Mouse (Mus musculus): ENCODE data around the gene Pfdn2. TPM values are rescaled to one million over a fixed set of nuclear protein-coding genes. Genes with fewer than 3 reads are reported as not detected.
A peak's percentile ranks its signal among the peaks of the same experiment; 100 is the strongest.
"Not testable (repeated sequence)": the region's sequence is repeated elsewhere in the genome, so short reads cannot be mapped to it uniquely, and the experiment has no call there.

Pfdn2 gene
- 100 to 1,000 TPM; 186 to 191 TPM for total RNA-seq (2021)
- long read RNA-seq, experiment 1, transcript Pfdn2-202 (4 exons, 1,735 nt), result major isoform, 81 of 86 reads
- long read RNA-seq, experiment 1, partial matches to known transcripts, result 0 of 86 reads
- long read RNA-seq, experiment 1, other reads (novel, unspliced or antisense), result 3 of 86 reads
- long read RNA-seq, experiment 2, transcript Pfdn2-202 (4 exons, 1,735 nt), result major isoform, 45 of 54 reads
- long read RNA-seq, experiment 2, partial matches to known transcripts, result 1 of 54 reads
- long read RNA-seq, experiment 2, other reads (novel, unspliced or antisense), result 6 of 54 reads

DNA sequence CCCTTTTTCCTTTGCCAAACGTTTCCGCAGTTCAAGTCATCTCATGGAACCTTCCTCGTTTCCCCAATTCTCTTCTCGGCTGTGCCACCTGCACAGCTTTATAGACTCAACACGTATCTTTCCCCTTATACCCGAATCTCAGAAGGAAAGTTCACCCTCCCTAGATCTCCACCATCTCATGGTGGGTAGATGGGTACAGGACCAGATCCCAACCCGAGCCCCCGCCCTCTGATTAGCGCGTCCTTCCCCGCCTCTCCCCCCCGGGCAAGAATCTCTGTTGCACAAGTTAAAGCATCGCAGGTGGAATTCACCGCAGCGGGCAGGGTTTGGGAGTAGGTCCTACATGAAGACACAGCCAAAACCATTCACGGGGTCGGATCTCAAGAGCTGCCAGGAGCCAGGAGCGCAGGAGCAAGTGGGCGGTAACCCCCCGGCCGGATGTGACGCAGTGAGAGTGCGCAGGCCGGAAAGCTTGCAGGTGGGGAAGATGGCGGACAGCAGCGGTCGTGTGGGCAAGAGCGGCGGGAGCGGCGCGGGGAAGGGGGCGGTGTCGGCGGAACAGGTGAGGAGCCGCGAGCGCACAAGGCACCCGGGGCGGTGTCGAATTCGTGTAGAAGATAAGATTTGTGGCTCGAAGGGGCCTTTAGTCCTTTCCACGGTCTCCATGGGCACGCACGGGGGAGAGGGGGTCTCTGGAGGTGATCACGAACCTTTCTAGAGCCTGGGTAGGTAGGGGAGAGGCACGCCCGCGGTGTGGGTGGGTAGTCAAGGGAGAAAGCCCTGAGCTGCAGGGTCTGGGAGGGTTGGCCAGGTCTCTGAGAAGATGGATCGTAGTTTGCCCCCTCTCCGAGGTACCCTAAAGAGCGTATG lies at the start of gene Pfdn2, which contains the start of gene Nit1:
Gene Pfdn2 (plus strand): TSS at position 446 of the 870 bp plus-strand sequence.
Gene Nit1 (minus strand): TSS at position 422 of the 870 bp plus-strand sequence.
- no peak for TF ChIP-seq CTCF (IDR thresholded peaks at IDR 0.05)
- intact Hi-C loops (cut with DNase I), result loop anchor here (1.0 to 5.0 kb wide), 3 partner anchors 17 to 233 kb away; partner anchors contain the start of genes Cfap126, Dedd and Usf1
- peak; percentile 91 to 93 for DNase-seq (ENCODE audit: extremely low spot score in 1 of 2, low spot score in 2 of 2)
- Histone ChIP-seq H3K4me3 (peak within 1 kb of the TSS; percentile 74), H3K27ac (peak within 1 kb of the TSS; percentile 88)

GRCm38 (mm10) chr1:171298226-171298625 lies 47.2 kb upstream of the Pfdn2 start:
- no peak for DNase-seq (ENCODE audit: extremely low spot score in 1 of 2, low spot score in 2 of 2)
- intact Hi-C loops (cut with DNase I), result loop anchor here (5.0 kb wide), 1 partner anchor 114 kb away; the partner anchor contains the start of gene Usf1
- Histone ChIP-seq H3K4me3 (no peak overlapping the region), H3K27ac (no peak overlapping the region)
- TF ChIP-seq CTCF (IDR thresholded peaks at IDR 0.05), result no peak

DNA sequence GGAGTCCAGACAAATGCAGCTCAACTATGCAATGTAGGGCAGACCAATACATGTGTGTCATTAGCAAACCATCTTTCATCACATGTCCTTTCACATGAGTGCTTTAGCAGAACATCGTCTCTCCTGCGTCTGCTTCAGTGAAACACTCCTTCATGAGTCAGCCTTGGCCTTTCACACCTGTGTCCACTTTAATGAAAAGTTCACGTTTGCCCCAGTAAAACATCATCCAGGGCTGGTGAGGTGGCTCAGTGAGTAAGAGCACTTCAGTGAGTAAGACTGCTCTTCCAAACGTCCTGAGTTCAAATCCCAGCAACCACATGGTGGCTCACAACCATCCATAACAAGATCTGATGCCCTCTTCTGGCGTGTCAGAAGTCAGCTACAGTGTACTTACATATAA lies 39.3 kb upstream of the Pfdn2 start:
- DNase-seq (ENCODE audit: extremely low spot score in 1 of 2, low spot score in 2 of 2); intact Hi-C loops (cut with DNase I); H3K4me3 ChIP-seq; H3K27ac ChIP-seq: not testable (repeated sequence)

- H3K4me3 ChIP-seq, result no peak overlapping the region
- intact Hi-C loops (cut with DNase I), result no loop called here
- TF ChIP-seq CTCF (IDR thresholded peaks at IDR 0.05), result no peak
- H3K27ac ChIP-seq, result no peak overlapping the region
- no peak for DNase-seq (ENCODE audit: extremely low spot score in 1 of 2, low spot score in 2 of 2)
These were observed 36.1 kb upstream of the Pfdn2 start for GRCm38 (mm10) chr1:171309321-171309720.

DNA sequence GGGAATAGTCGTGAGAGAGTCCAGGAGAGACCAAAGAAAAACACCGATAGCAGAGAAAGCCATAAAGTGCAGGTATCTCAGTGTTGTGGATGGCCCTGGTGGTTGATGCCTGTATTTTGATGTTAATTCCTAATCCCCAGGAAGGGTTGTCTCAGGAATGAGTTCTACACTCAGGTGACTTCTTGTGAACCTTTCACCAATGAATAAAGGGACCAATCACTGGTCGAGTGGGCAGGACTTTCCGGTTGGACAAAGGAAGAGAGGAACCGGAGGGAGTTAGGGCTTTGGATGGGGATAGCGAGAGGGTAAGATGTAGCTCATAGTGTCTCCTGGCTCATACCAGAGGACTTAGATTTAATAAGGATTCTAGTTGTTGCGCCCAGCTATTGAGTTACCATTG lies 25.7 kb upstream of the Pfdn2 start:
- intact Hi-C loops (cut with DNase I), result loop anchor here (5.0 kb wide), 1 partner anchor 38 kb away; no protein-coding TSS in a partner anchor
- DNase-seq (ENCODE audit: extremely low spot score in 1 of 2, low spot score in 2 of 2), result no peak
- no peak for TF ChIP-seq CTCF (IDR thresholded peaks at IDR 0.05)
- Histone ChIP-seq H3K4me3 (no peak overlapping the region), H3K27ac (no peak overlapping the region)

DNA sequence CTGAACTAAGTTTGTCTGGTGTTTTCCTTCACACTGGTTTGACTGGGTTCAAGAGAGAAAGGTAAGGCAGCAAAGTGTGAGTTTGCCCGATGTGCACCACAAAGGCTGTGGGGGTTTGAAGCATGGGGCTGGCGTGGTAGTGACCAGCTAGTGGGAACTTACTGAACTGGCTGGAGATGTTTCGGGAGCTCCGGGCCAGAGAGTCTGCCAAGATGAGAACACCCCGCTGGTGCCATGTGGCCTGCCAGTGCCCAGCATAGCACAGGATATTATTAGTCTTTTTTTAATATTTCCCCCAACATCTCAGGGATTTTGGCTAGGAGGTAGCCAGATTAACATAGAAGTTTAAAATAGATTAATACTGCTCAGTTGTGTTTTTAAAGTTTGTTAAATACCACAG lies 25.3 kb upstream of the Pfdn2 start:
- Histone ChIP-seq H3K4me3 (no peak overlapping the region), H3K27ac (no peak overlapping the region)
- no peak for TF ChIP-seq CTCF (IDR thresholded peaks at IDR 0.05)
- intact Hi-C loops (cut with DNase I), result loop anchor here (5.0 kb wide), 1 partner anchor 37 kb away; no protein-coding TSS in a partner anchor
- DNase-seq (ENCODE audit: extremely low spot score in 1 of 2, low spot score in 2 of 2), result no peak

GRCm38 (mm10) chr1:171321415-171321814 lies 24.1 kb upstream of the Pfdn2 start:
- no peak overlapping the region for H3K4me3 ChIP-seq
- intact Hi-C loops (cut with DNase I), result loop anchor here (5.0 kb wide), 1 partner anchor 36 kb away; no protein-coding TSS in a partner anchor
- H3K27ac ChIP-seq, result no peak overlapping the region
- no peak for DNase-seq (ENCODE audit: extremely low spot score in 1 of 2, low spot score in 2 of 2)
- peak; percentile 67 for TF ChIP-seq CTCF (IDR thresholded peaks at IDR 0.05)

- no peak overlapping the region for H3K27ac ChIP-seq
- DNase-seq (ENCODE audit: extremely low spot score in 1 of 2, low spot score in 2 of 2), result no peak
- no peak for TF ChIP-seq CTCF (IDR thresholded peaks at IDR 0.05)
- intact Hi-C loops (cut with DNase I), result loop anchor here (5.0 kb wide), 1 partner anchor 35 kb away; no protein-coding TSS in a partner anchor
- H3K4me3 ChIP-seq, result no peak overlapping the region
These were observed 23.5 kb upstream of the Pfdn2 start for GRCm38 (mm10) chr1:171322012-171322411.

DNA sequence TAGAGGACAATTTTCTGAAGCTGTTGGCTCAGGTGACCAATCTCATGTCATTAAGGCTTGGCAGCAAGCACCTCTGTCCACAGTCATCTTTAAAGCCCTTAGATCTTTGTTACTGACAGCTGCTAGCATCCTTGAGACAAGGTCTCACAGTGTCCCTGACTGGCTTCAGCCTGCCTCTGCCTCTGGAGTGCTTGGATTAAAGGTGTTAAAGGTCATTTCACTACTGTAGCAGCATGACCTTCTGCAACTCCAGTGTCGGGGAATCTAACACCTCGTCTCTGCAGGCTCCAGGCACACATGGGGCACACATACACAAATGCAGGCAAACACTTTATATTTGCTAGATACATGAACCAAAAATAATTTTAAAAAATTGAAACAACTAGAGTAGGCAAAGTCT lies 19.9 kb upstream of the Pfdn2 start:
- DNase-seq (ENCODE audit: extremely low spot score in 1 of 2, low spot score in 2 of 2), result no peak
- TF ChIP-seq CTCF (IDR thresholded peaks at IDR 0.05), result no peak
- intact Hi-C loops (cut with DNase I), result no loop called here
- no peak overlapping the region for H3K27ac ChIP-seq
- H3K4me3 ChIP-seq, result no peak overlapping the region

- H3K4me3 ChIP-seq; intact Hi-C loops (cut with DNase I); DNase-seq (ENCODE audit: extremely low spot score in 1 of 2, low spot score in 2 of 2); H3K27ac ChIP-seq: not testable (repeated sequence)
These were observed 18.9 kb upstream of the Pfdn2 start for GRCm38 (mm10) chr1:171326588-171326987.

DNA sequence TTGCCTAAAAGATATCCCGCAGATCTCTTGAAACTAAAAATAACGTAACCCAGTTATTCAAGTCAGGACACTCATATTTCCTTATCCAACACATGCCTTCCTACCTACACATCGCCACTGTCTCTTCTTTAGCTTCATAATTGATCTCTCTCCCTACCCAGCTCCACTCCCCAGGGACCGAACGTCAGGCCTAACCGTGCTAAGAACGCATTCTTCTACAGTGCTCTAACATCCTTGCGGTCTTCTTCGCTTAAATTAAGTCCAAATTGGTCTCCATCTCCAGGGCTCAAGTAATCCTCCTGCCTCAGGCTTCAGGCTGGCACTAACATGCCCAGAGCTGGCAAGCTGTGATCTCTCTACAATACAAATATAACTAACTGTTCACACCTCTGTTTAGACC lies 17.2 kb upstream of the Pfdn2 start:
- intact Hi-C loops (cut with DNase I), result loop anchor here (1.0 to 2.0 kb wide), 3 partner anchors 17 to 83 kb away; partner anchors contain the start of genes Nit1, Pfdn2, Ufc1 and Usf1
- TF ChIP-seq CTCF (IDR thresholded peaks at IDR 0.05), result no peak
- no peak for DNase-seq (ENCODE audit: extremely low spot score in 1 of 2, low spot score in 2 of 2)
- Histone ChIP-seq H3K4me3 (peak overlapping the region; percentile 75), H3K27ac (peak overlapping the region; percentile 99)
